Mouse (Mus musculus): Measurements from ENCODE around the gene Rpl34. TPM values are rescaled to one million over a fixed set of nuclear protein-coding genes. Genes with fewer than 3 reads are reported as not detected.

Rpl34 gene
- polyA plus RNA-seq (2017; shearing (Covaris generic)) = 804 TPM

GRCm38 (mm10) chr3:130730189-130730653 lies at the start of gene Rpl34:
Rpl34 (minus strand) TSS chr3:130730398.

GRCm38 (mm10) chr3:130708967-130709924 lies 21.0 kb downstream of the Rpl34 start, which contains the start of gene Ostc:
Ostc (minus strand) TSS chr3:130709444.

Other genes with a start within 250 kb of the Rpl34 start
- not detected for gene Etnppl, start 113.0 kb downstream of the Rpl34 start, polyA plus RNA-seq (2017; shearing (Covaris generic))
- gene Ostc, start 21.0 kb downstream of the Rpl34 start, polyA plus RNA-seq (2017; shearing (Covaris generic)) = 235 TPM